Mouse (Mus musculus) cortical plate, adult 2 months (tissue): ENCODE results near the gene Desi1.

ENCODE experiments used
- CTCF ChIP-seq: fragments of 200-500 bp; IDR thresholded peaks from 2 replicates; pipeline ENCODE4 v1.5.1; 2011; ENCODE audit warnings: mild to moderate bottlenecking, control low read depth, low read length; ENCODE audit not compliant: insufficient read depth; ENCODE audit errors: extremely low read depth
- POLR2A ChIP-seq: fragments of 200-500 bp; IDR thresholded peaks from 2 replicates; pipeline ENCODE4 v1.6.1; 2011; ENCODE audit warnings: mild to moderate bottlenecking, low read length, control low read depth; ENCODE audit not compliant: insufficient read depth; ENCODE audit errors: extremely low read depth

DNA sequence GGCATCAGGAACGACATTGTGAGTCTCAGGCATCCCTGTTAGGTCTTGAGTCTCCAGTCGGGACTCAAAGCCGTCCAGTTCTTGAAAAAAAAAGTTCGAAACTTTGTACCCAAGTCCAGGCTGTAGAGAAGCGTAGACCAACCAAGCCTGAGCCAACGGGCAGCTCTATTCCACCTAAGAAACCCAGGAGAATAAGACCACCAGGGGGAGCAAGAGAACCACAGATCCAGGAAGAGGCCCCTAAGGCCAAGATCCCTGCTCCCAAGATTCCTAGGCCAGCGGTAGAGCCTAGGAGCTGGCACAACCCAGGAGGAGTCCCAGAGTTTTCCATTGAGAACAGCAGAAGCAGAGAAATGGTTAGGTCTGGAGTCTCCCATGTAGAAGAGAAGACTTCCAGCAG is 31.8 kb upstream of the Desi1 start:
- TF ChIP-seq CTCF = peak; percentile 77
- no peak for TF ChIP-seq POLR2A
